Mouse (Mus musculus): ENCODE data around the gene Ccdc62. TPM values are rescaled to one million over a fixed set of nuclear protein-coding genes. Genes with fewer than 3 reads are reported as not detected.

Gene Ccdc62
- 4.8 and 6.8 TPM in 2 replicates for polyA plus RNA-seq (2015; fragmentation: Nextera tagmentation; extraction: Ambion mirVana)

- H3K27me3 ChIP-seq (ENCODE audit: control insufficient read depth, insufficient read depth, low read length) = no peaks in the 10 kb centered on the region
- 0% methylated on average over 56 of the region's 56 CpGs for WGBS
- 0 out of 2 replicates have a peak, but pooled peaks cover 8% of the 10 kb centered on the region for H3K36me3 ChIP-seq (ENCODE audit: control insufficient read depth, insufficient read depth, low read length)
- H3K9ac ChIP-seq (ENCODE audit: low read length) = peak within 1 kb of the TSS; percentile 95
- H3K27ac ChIP-seq (ENCODE audit: low read length) = peak within 1 kb of the TSS; percentile 92
- H3K9me3 ChIP-seq (replicated peaks; ENCODE audit: control insufficient read depth, low read length) = no peaks in the 10 kb centered on the region
- H3K4me1 ChIP-seq (ENCODE audit: control insufficient read depth, insufficient read depth, low read length) = peaks cover 7% of the 10 kb centered on the region; the same call in 1 of the 2 replicates
- ATAC-seq (ENCODE audit: insufficient read depth, low FRiP score) = peak; percentile 99
- peak within 1 kb of the TSS; percentile 82 for H3K4me3 ChIP-seq (replicated peaks; ENCODE audit: low read length)
- peak within 1 kb of the TSS; percentile 88 for H3K4me2 ChIP-seq (ENCODE audit: low read depth, low read length)
Measured at GRCm38 (mm10) chr5:123930508-123930989, at the start of gene Ccdc62. Gene Ccdc62 (plus strand): TSS chr5:123930679.

- Histone ChIP-seq H3K9ac (ENCODE audit: low read length) (no peak overlapping the region), H3K4me1 (ENCODE audit: control insufficient read depth, insufficient read depth, low read length) (peaks cover 22% of the 10 kb centered on the region), H3K36me3 (ENCODE audit: control insufficient read depth, insufficient read depth, low read length) (no peaks in the 10 kb centered on the region), H3K4me3 (replicated peaks; ENCODE audit: low read length) (no peak overlapping the region), H3K27ac (ENCODE audit: low read length) (no peak overlapping the region; the same call in 1 of the 2 replicates), H3K4me2 (ENCODE audit: low read depth, low read length) (no peak overlapping the region; the same call in 1 of the 2 replicates), H3K9me3 (replicated peaks; ENCODE audit: control insufficient read depth, low read length) (no peaks in the 10 kb centered on the region), H3K27me3 (ENCODE audit: control insufficient read depth, insufficient read depth, low read length) (no peaks in the 10 kb centered on the region)
- no peak for ATAC-seq (ENCODE audit: insufficient read depth, low FRiP score)
- 79% methylated on average over 14 of the region's 14 CpGs for WGBS
Measured at GRCm38 (mm10) chr5:123880778-123881177, 49.7 kb upstream of the Ccdc62 start.

- Histone ChIP-seq H3K27ac (ENCODE audit: low read length) (peak overlapping the region; percentile 35; the same call in 1 of the 2 replicates), H3K4me1 (ENCODE audit: control insufficient read depth, insufficient read depth, low read length) (peaks cover 14% of the 10 kb centered on the region), H3K36me3 (ENCODE audit: control insufficient read depth, insufficient read depth, low read length) (no peaks in the 10 kb centered on the region), H3K4me3 (replicated peaks; ENCODE audit: low read length) (no peak overlapping the region), H3K27me3 (ENCODE audit: control insufficient read depth, insufficient read depth, low read length) (no peaks in the 10 kb centered on the region), H3K9ac (ENCODE audit: low read length) (0 out of 2 replicates have a peak overlapping the region, but pooled peaks have one; percentile 44), H3K4me2 (ENCODE audit: low read depth, low read length) (no peak overlapping the region), H3K9me3 (replicated peaks; ENCODE audit: control insufficient read depth, low read length) (no peaks in the 10 kb centered on the region)
- 67% methylated on average over 7 of the region's 7 CpGs for WGBS
- ATAC-seq (ENCODE audit: insufficient read depth, low FRiP score) = no peak
Measured at GRCm38 (mm10) chr5:123883891-123884290, 46.6 kb upstream of the Ccdc62 start.

- peaks cover 10% of the 10 kb centered on the region for H3K4me1 ChIP-seq (ENCODE audit: control insufficient read depth, insufficient read depth, low read length)
- H3K4me2 ChIP-seq (ENCODE audit: low read depth, low read length) = 0 out of 2 replicates have a peak overlapping the region, but pooled peaks have one; percentile 1
- H3K4me3 ChIP-seq (replicated peaks; ENCODE audit: low read length) = no peak overlapping the region
- ATAC-seq (ENCODE audit: insufficient read depth, low FRiP score) = no peak
- H3K27me3 ChIP-seq (ENCODE audit: control insufficient read depth, insufficient read depth, low read length) = no peaks in the 10 kb centered on the region
- H3K27ac ChIP-seq (ENCODE audit: low read length) = peak overlapping the region; percentile 35; the same call in 1 of the 2 replicates
- WGBS = 74% methylated on average over 10 of the region's 10 CpGs
- H3K9ac ChIP-seq (ENCODE audit: low read length) = 0 out of 2 replicates have a peak overlapping the region, but pooled peaks have one; percentile 44
- H3K36me3 ChIP-seq (ENCODE audit: control insufficient read depth, insufficient read depth, low read length) = no peaks in the 10 kb centered on the region
- H3K9me3 ChIP-seq (replicated peaks; ENCODE audit: control insufficient read depth, low read length) = no peaks in the 10 kb centered on the region
Measured at GRCm38 (mm10) chr5:123884332-123884731, 46.1 kb upstream of the Ccdc62 start.

- WGBS = 69% methylated on average over 3 of the region's 3 CpGs
- H3K9me3 ChIP-seq (replicated peaks; ENCODE audit: control insufficient read depth, low read length) = no peaks in the 10 kb centered on the region
- H3K4me2 ChIP-seq (ENCODE audit: low read depth, low read length) = no peak overlapping the region
- H3K4me3 ChIP-seq (replicated peaks; ENCODE audit: low read length) = no peak overlapping the region
- H3K27me3 ChIP-seq (ENCODE audit: control insufficient read depth, insufficient read depth, low read length) = no peaks in the 10 kb centered on the region
- no peak overlapping the region for H3K9ac ChIP-seq (ENCODE audit: low read length)
- no peak overlapping the region for H3K27ac ChIP-seq (ENCODE audit: low read length)
- no peak for ATAC-seq (ENCODE audit: insufficient read depth, low FRiP score)
- H3K36me3 ChIP-seq (ENCODE audit: control insufficient read depth, insufficient read depth, low read length) = no peaks in the 10 kb centered on the region
- H3K4me1 ChIP-seq (ENCODE audit: control insufficient read depth, insufficient read depth, low read length) = no peaks in the 10 kb centered on the region
Measured at GRCm38 (mm10) chr5:123886365-123886764, 44.1 kb upstream of the Ccdc62 start.

GRCm38 (mm10) chr5:123890312-123890711 lies 40.2 kb upstream of the Ccdc62 start:
- no peaks in the 10 kb centered on the region for H3K4me1 ChIP-seq (ENCODE audit: control insufficient read depth, insufficient read depth, low read length)
- no peak overlapping the region for H3K4me2 ChIP-seq (ENCODE audit: low read depth, low read length)
- H3K27me3 ChIP-seq (ENCODE audit: control insufficient read depth, insufficient read depth, low read length) = no peaks in the 10 kb centered on the region
- H3K27ac ChIP-seq (ENCODE audit: low read length) = no peak overlapping the region
- 71% methylated on average over 2 of the region's 2 CpGs for whole genome bisulfite sequencing
- no peak for ATAC-seq (ENCODE audit: insufficient read depth, low FRiP score)
- H3K9me3 ChIP-seq (replicated peaks; ENCODE audit: control insufficient read depth, low read length) = no peaks in the 10 kb centered on the region
- no peak overlapping the region for H3K4me3 ChIP-seq (replicated peaks; ENCODE audit: low read length)
- H3K9ac ChIP-seq (ENCODE audit: low read length) = no peak overlapping the region
- H3K36me3 ChIP-seq (ENCODE audit: control insufficient read depth, insufficient read depth, low read length) = no peaks in the 10 kb centered on the region

GRCm38 (mm10) chr5:123890987-123891386 lies 39.5 kb upstream of the Ccdc62 start:
- H3K4me1 ChIP-seq (ENCODE audit: control insufficient read depth, insufficient read depth, low read length) = no peaks in the 10 kb centered on the region
- no peaks in the 10 kb centered on the region for H3K27me3 ChIP-seq (ENCODE audit: control insufficient read depth, insufficient read depth, low read length)
- no peak overlapping the region for H3K4me2 ChIP-seq (ENCODE audit: low read depth, low read length)
- no peaks in the 10 kb centered on the region for H3K36me3 ChIP-seq (ENCODE audit: control insufficient read depth, insufficient read depth, low read length)
- no peaks in the 10 kb centered on the region for H3K9me3 ChIP-seq (replicated peaks; ENCODE audit: control insufficient read depth, low read length)
- 78% methylated on average over 5 of the region's 5 CpGs for WGBS
- H3K4me3 ChIP-seq (replicated peaks; ENCODE audit: low read length) = no peak overlapping the region
- no peak for ATAC-seq (ENCODE audit: insufficient read depth, low FRiP score)
- H3K27ac ChIP-seq (ENCODE audit: low read length) = no peak overlapping the region
- no peak overlapping the region for H3K9ac ChIP-seq (ENCODE audit: low read length)

- Histone ChIP-seq H3K27ac (ENCODE audit: low read length) (no peak overlapping the region), H3K36me3 (ENCODE audit: control insufficient read depth, insufficient read depth, low read length) (no peaks in the 10 kb centered on the region), H3K4me2 (ENCODE audit: low read depth, low read length) (no peak overlapping the region), H3K4me1 (ENCODE audit: control insufficient read depth, insufficient read depth, low read length) (no peaks in the 10 kb centered on the region), H3K9me3 (replicated peaks; ENCODE audit: control insufficient read depth, low read length) (no peaks in the 10 kb centered on the region), H3K27me3 (ENCODE audit: control insufficient read depth, insufficient read depth, low read length) (no peaks in the 10 kb centered on the region), H3K4me3 (replicated peaks; ENCODE audit: low read length) (no peak overlapping the region), H3K9ac (ENCODE audit: low read length) (no peak overlapping the region)
- WGBS = 38% methylated on average over 6 of the region's 6 CpGs
- ATAC-seq (ENCODE audit: insufficient read depth, low FRiP score) = peak; percentile 25; the same call in 1 of the 2 replicates
Measured at GRCm38 (mm10) chr5:123891669-123892068, 38.8 kb upstream of the Ccdc62 start.

GRCm38 (mm10) chr5:123893520-123893919 lies 37.0 kb upstream of the Ccdc62 start:
- Histone ChIP-seq H3K27ac (ENCODE audit: low read length) (no peak overlapping the region), H3K27me3 (ENCODE audit: control insufficient read depth, insufficient read depth, low read length) (no peaks in the 10 kb centered on the region), H3K4me3 (replicated peaks; ENCODE audit: low read length) (no peak overlapping the region), H3K9ac (ENCODE audit: low read length) (no peak overlapping the region), H3K4me1 (ENCODE audit: control insufficient read depth, insufficient read depth, low read length) (no peaks in the 10 kb centered on the region), H3K9me3 (replicated peaks; ENCODE audit: control insufficient read depth, low read length) (no peaks in the 10 kb centered on the region), H3K36me3 (ENCODE audit: control insufficient read depth, insufficient read depth, low read length) (no peaks in the 10 kb centered on the region), H3K4me2 (ENCODE audit: low read depth, low read length) (no peak overlapping the region)
- no peak for ATAC-seq (ENCODE audit: insufficient read depth, low FRiP score)
- 86% methylated on average over 5 of the region's 5 CpGs for WGBS
